Mouse (Mus musculus) forebrain, embryonic 11.5 days (tissue): ENCODE data around the gene Mettl22. TPM values are rescaled to one million over a fixed set of nuclear protein-coding genes. Genes with fewer than 3 reads are reported as not detected.
A peak's percentile ranks its signal among the peaks of the same experiment; 100 is the strongest.

Experiments used
- ATAC-seq: fragments of 200-750 bp; cut with Nextera tagmentation; replicated peaks from 2 replicates; pipeline ENCODE4 v1.8.0; 2017; ENCODE audit warnings: moderate TSS enrichment; ENCODE audit not compliant: low FRiP score
- DNase-seq: peaks from one replicate; pipeline ENCODE4 v3.0.0-alpha.2; 2017; ENCODE audit warnings: low spot score
- H3K27ac ChIP-seq: fragments of 300-500 bp; sonication (generic); 2 replicates; pipeline ENCODE4 v1.5.1; 2014; ENCODE audit warnings: low read depth, low read length
- H3K27me3 ChIP-seq: fragments of 300-500 bp; sonication (generic); 2 replicates; pipeline ENCODE4 v1.6.1; 2014; ENCODE audit warnings: mild to moderate bottlenecking, low read length, mixed read lengths; ENCODE audit not compliant: control insufficient read depth, insufficient read depth
- H3K36me3 ChIP-seq: fragments of 300-500 bp; sonication (generic); 2 replicates; pipeline ENCODE4 v1.6.1; 2014; ENCODE audit warnings: mild to moderate bottlenecking, low read length, moderate library complexity, mixed read lengths; ENCODE audit not compliant: control insufficient read depth, insufficient read depth
- H3K4me1 ChIP-seq: fragments of 300-500 bp; sonication (generic); replicated peaks from 2 replicates; pipeline ENCODE4 v1.6.1; 2014; ENCODE audit warnings: low read length, mixed read lengths; ENCODE audit not compliant: control insufficient read depth, insufficient read depth
- H3K4me2 ChIP-seq: fragments of 300-500 bp; sonication (generic); 2 replicates; pipeline ENCODE4 v1.6.1; 2014; ENCODE audit warnings: low read depth, mild to moderate bottlenecking, low read length, moderate library complexity, mixed read lengths; ENCODE audit not compliant: severe bottlenecking
- H3K4me3 ChIP-seq: fragments of 300-500 bp; sonication (generic); 2 replicates; pipeline ENCODE4 v1.5.1; 2014; ENCODE audit warnings: low read depth, low read length
- H3K9ac ChIP-seq: fragments of 300-500 bp; sonication (generic); 2 replicates; pipeline ENCODE4 v1.6.1; 2014; ENCODE audit warnings: low read length
- H3K9me3 ChIP-seq: fragments of 300-500 bp; sonication (generic); 2 replicates; pipeline ENCODE4 v1.6.1; 2016; ENCODE audit warnings: low read length, mixed read lengths; ENCODE audit not compliant: control insufficient read depth
- WGBS: fragments of 180-500 bp; shearing (Covaris S2); extraction: QIAGEN DNeasy Blood & Tissue Kit; methylation state at CpG from one replicate; pipeline ENCODE4 v1.1.7; 2014; 5-methylcytosine and 5-hydroxymethylcytosine counted together
- polyA plus RNA-seq: library from polyadenylated mRNA; unstranded; fragments of >200 nt; fragmentation: Nextera tagmentation; extraction: Ambion mirVana; gene quantifications from 2 replicates; pipeline ENCODE4 v1.2.1, GENCODE M21; 2014

The Mettl22 gene
- polyA plus RNA-seq, 1 experiment from 2014 or later: 16.4 TPM

DNA sequence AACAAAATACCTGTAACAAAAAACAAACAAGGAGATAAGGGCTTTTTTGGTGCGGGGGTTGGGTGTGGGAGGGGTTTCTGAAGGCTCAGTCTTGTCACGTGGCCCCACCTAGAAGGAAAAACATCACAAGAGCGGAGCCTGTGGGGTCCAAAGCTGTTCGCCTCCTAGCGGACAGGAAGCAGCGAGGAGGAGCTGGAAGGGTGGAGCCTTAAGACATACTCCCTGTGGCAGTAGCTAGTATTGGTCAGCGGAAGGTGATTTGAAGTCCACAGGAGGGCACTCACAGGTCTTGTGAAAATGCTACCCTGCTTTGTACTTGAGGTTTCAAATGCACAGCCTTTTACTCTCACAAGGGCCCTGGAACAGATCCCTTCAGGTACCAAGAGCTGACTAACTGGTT, 62.3 kb downstream of the Mettl22 start:
- Histone ChIP-seq H3K27me3 (no peaks in the 10 kb centered on the region), H3K9ac (no peak overlapping the region), H3K4me1 (no peaks in the 10 kb centered on the region), H3K9me3 (no peaks in the 10 kb centered on the region), H3K36me3 (no peaks in the 10 kb centered on the region), H3K4me3 (no peak overlapping the region), H3K4me2 (no peak overlapping the region), H3K27ac (no peak overlapping the region)
- ATAC-seq: no peak
- no peak for DNase-seq
- WGBS: 71% methylated on average over 7 of the region's 7 CpGs

- H3K9ac ChIP-seq: no peak overlapping the region
- H3K4me3 ChIP-seq: no peak overlapping the region
- 86% methylated on average over 6 of the region's 6 CpGs for WGBS
- ATAC-seq (no peak), DNase-seq (no peak)
- H3K4me1 ChIP-seq: no peaks in the 10 kb centered on the region
- no peaks in the 10 kb centered on the region for H3K9me3 ChIP-seq
- H3K36me3 ChIP-seq: no peaks in the 10 kb centered on the region
- H3K27me3 ChIP-seq: no peaks in the 10 kb centered on the region
- no peak overlapping the region for H3K4me2 ChIP-seq
- H3K27ac ChIP-seq: no peak overlapping the region
Measured at GRCm38 (mm10) chr16:8533477-8533876, 62.9 kb downstream of the Mettl22 start.

GRCm38 (mm10) chr16:8534466-8535200, 64.0 kb downstream of the Mettl22 start:
- DNase-seq (no peak), ATAC-seq (no peak)
- Histone ChIP-seq H3K9ac (no peak overlapping the region), H3K27me3 (no peaks in the 10 kb centered on the region), H3K9me3 (no peaks in the 10 kb centered on the region), H3K4me2 (no peak overlapping the region), H3K4me1 (0 out of 2 replicates have a peak, but pooled peaks cover 3% of the 10 kb centered on the region), H3K4me3 (no peak overlapping the region), H3K36me3 (no peaks in the 10 kb centered on the region), H3K27ac (no peak overlapping the region)
- 89% methylated on average over 11 of the region's 11 CpGs for WGBS

- DNase-seq: no peak
- H3K27me3 ChIP-seq: no peaks in the 10 kb centered on the region
- no peak overlapping the region for H3K4me3 ChIP-seq
- H3K4me1 ChIP-seq: 0 out of 2 replicates have a peak, but pooled peaks cover 4% of the 10 kb centered on the region
- no peak overlapping the region for H3K27ac ChIP-seq
- no peaks in the 10 kb centered on the region for H3K36me3 ChIP-seq
- H3K4me2 ChIP-seq: no peak overlapping the region
- WGBS: 93% methylated on average over 6 of the region's 6 CpGs
- no peaks in the 10 kb centered on the region for H3K9me3 ChIP-seq
- ATAC-seq: no peak
- H3K9ac ChIP-seq: no peak overlapping the region
Measured at GRCm38 (mm10) chr16:8535411-8535810, 64.8 kb downstream of the Mettl22 start.

DNA sequence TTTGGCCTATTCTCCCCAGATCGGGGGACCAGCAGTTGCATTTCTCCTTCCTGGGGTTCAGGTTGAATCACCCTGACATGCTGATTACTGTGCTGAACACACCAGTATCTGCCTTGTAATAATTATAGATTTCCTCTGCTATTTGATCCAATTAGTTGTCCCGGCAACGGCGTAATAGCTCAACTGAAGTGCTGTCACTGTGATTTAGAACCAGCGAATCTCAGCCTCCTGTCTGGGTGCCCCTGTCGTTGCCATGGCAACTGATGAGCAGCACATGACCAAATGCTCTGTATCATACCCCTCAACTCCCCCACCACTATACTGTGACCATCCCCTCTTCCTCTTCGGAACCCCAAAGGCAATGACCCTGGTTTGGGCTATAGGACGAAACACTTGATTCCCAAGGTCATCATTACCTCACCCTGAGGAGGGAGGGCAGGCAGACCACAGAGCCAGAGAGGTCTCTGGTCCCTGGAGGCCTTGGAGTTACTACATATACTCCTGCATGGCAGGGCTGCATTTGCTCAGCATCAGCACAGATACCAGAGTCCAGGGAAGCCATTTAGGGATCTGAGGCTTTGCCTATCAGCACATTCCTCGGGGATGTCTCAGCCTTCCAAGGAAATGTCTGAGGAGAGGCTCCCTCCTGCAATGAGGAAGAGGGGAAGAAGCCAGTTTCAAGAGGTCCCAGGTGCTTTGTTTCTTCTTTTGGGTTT, 68.7 kb downstream of the Mettl22 start:
- ATAC-seq: peak; percentile 90
- H3K4me1 ChIP-seq: 0 out of 2 replicates have a peak, but pooled peaks cover 4% of the 10 kb centered on the region
- no peak overlapping the region for H3K9ac ChIP-seq
- H3K36me3 ChIP-seq: no peaks in the 10 kb centered on the region
- peak; percentile 71 for DNase-seq
- WGBS: 56% methylated on average over 9 of the region's 9 CpGs
- H3K9me3 ChIP-seq: no peaks in the 10 kb centered on the region
- H3K27ac ChIP-seq: peak overlapping the region; percentile 55; the same call in 1 of the 2 replicates
- H3K4me2 ChIP-seq: peak overlapping the region; percentile 18
- H3K4me3 ChIP-seq: no peak overlapping the region
- no peaks in the 10 kb centered on the region for H3K27me3 ChIP-seq

Other genes starting within 250 kb of the Mettl22 start
- gene Tmem114, start 45.7 kb upstream of the Mettl22 start, polyA plus RNA-seq: not detected in 2 replicates
- gene Abat, start 42.6 kb downstream of the Mettl22 start, polyA plus RNA-seq: 22.2 and 22.7 TPM in 2 replicates
- 43.8 and 44.8 TPM in 2 replicates for gene Pmm2, start 166.9 kb downstream of the Mettl22 start, polyA plus RNA-seq
- 19.9 and 20.8 TPM in 2 replicates for gene Tmem186, start 166.9 kb downstream of the Mettl22 start, polyA plus RNA-seq
- gene Carhsp1, start 201.4 kb downstream of the Mettl22 start, polyA plus RNA-seq: 55.9 and 62.2 TPM in 2 replicates
- not detected in 2 replicates for gene Gm5767, start 210.0 kb downstream of the Mettl22 start, polyA plus RNA-seq